Mouse (Mus musculus) kidney, postnatal 4 days (tissue): ENCODE measurements around the gene Smbd1.

Experiments used
- DNase-seq, 2 experiments: peaks; one replicate each; pipeline ENCODE4 v3.0.0; 2021; ENCODE audit warnings: mixed read lengths in 2 of 2

The Smbd1 gene

GRCm38 (mm10) chr16:32810321-32810720, at the start of gene Smbd1:
TSS of gene Smbd1 (minus strand) at chr16:32810477.
- no peak for DNase-seq

- peak in 1 of 2 experiments; percentile 40 for DNase-seq
Observed at GRCm38 (mm10) chr16:32858771-32859636, 48.7 kb upstream of the Smbd1 start.

- no peak for DNase-seq
Observed at GRCm38 (mm10) chr16:32858356-32858755, 48.1 kb upstream of the Smbd1 start.

GRCm38 (mm10) chr16:32856751-32857150, 46.5 kb upstream of the Smbd1 start:
- DNase-seq = no peak

GRCm38 (mm10) chr16:32854050-32854571, 43.8 kb upstream of the Smbd1 start:
- DNase-seq = no peak

GRCm38 (mm10) chr16:32853492-32854049, 43.3 kb upstream of the Smbd1 start:
- peak in 1 of 2 experiments; percentile 9 for DNase-seq

GRCm38 (mm10) chr16:32849042-32849830, 39.0 kb upstream of the Smbd1 start:
- peak; percentile 26 to 43 for DNase-seq

GRCm38 (mm10) chr16:32847103-32847502, 36.8 kb upstream of the Smbd1 start:
- DNase-seq = no peak

- DNase-seq = no peak
Observed at GRCm38 (mm10) chr16:32831501-32831900, 21.2 kb upstream of the Smbd1 start.

GRCm38 (mm10) chr16:32829104-32829503, 18.8 kb upstream of the Smbd1 start:
- no peak for DNase-seq

- DNase-seq = peak in 1 of 2 experiments; percentile 13
Observed at GRCm38 (mm10) chr16:32826521-32826920, 16.2 kb upstream of the Smbd1 start.

GRCm38 (mm10) chr16:32825380-32825779, 15.1 kb upstream of the Smbd1 start:
- peak in 1 of 2 experiments; percentile 39 for DNase-seq

- no peak for DNase-seq
Observed at GRCm38 (mm10) chr16:32824061-32824460, 13.8 kb upstream of the Smbd1 start.

GRCm38 (mm10) chr16:32823487-32823886, 13.2 kb upstream of the Smbd1 start:
- no peak for DNase-seq

GRCm38 (mm10) chr16:32822881-32823280, 12.6 kb upstream of the Smbd1 start:
- DNase-seq = no peak

GRCm38 (mm10) chr16:32822450-32822827, 12.2 kb upstream of the Smbd1 start:
- DNase-seq = no peak

- peak in 1 of 2 experiments; percentile 40 for DNase-seq
Observed at GRCm38 (mm10) chr16:32821772-32822449, 11.6 kb upstream of the Smbd1 start.

- DNase-seq = no peak
Observed at GRCm38 (mm10) chr16:32818441-32818840, 8.2 kb upstream of the Smbd1 start.

- DNase-seq = no peak
Observed at GRCm38 (mm10) chr16:32818036-32818435, 7.8 kb upstream of the Smbd1 start.

- DNase-seq = peak; percentile 65 to 83
Observed at GRCm38 (mm10) chr16:32815160-32815605, 4.9 kb upstream of the Smbd1 start.

GRCm38 (mm10) chr16:32814539-32814938, 4.3 kb upstream of the Smbd1 start:
- peak; percentile 69 to 76 for DNase-seq

GRCm38 (mm10) chr16:32813771-32814170, 3.5 kb upstream of the Smbd1 start:
- DNase-seq = no peak
